Mouse (Mus musculus) hindbrain, embryonic 14.5 days (tissue): ENCODE results near the gene Zbtb32. TPM values are rescaled to one million over a fixed set of nuclear protein-coding genes. Genes with fewer than 3 reads are reported as not detected.

Experiments used
- ATAC-seq: fragments of 200-750 bp; cut with Nextera tagmentation; 2 replicates; pipeline ENCODE4 v1.8.0; 2017; ENCODE audit warnings: moderate number of reproducible peaks, mild to moderate bottlenecking, moderate TSS enrichment, moderate library complexity; ENCODE audit not compliant: low FRiP score
- DNase-seq: peaks from one replicate; pipeline ENCODE4 v3.0.0-alpha.2; 2015; ENCODE audit warnings: low spot score
- H3K27ac ChIP-seq: fragments of 300-500 bp; sonication (generic); 2 replicates; pipeline ENCODE4 v1.5.1; 2014; ENCODE audit warnings: mild to moderate bottlenecking, moderate library complexity
- H3K27me3 ChIP-seq: fragments of 300-500 bp; sonication (generic); 2 replicates; pipeline ENCODE4 v1.6.1; 2014; ENCODE audit warnings: mild to moderate bottlenecking, low read length, mixed read lengths; ENCODE audit not compliant: control insufficient read depth, insufficient read depth
- H3K36me3 ChIP-seq: fragments of 300-500 bp; sonication (generic); replicated peaks from 2 replicates; pipeline ENCODE4 v1.6.1; 2014; ENCODE audit not compliant: control insufficient read depth, insufficient read depth
- H3K4me1 ChIP-seq: fragments of 300-500 bp; sonication (generic); replicated peaks from 2 replicates; pipeline ENCODE4 v1.6.1; 2014; ENCODE audit warnings: antibody characterized with exemption, low read length, mixed read lengths; ENCODE audit not compliant: control insufficient read depth, insufficient read depth
- H3K4me2 ChIP-seq: fragments of 300-500 bp; sonication (generic); replicated peaks from 2 replicates; pipeline ENCODE4 v1.6.1; 2014; ENCODE audit warnings: mild to moderate bottlenecking, moderate library complexity
- H3K4me3 ChIP-seq: fragments of 300-500 bp; sonication (generic); replicated peaks from 2 replicates; pipeline ENCODE4 v1.5.1; 2014; ENCODE audit warnings: mild to moderate bottlenecking, low read length
- H3K9ac ChIP-seq: fragments of 300-500 bp; sonication (generic); 2 replicates; pipeline ENCODE4 v1.6.1; 2014
- H3K9me3 ChIP-seq: fragments of 300-500 bp; sonication (generic); 2 replicates; pipeline ENCODE4 v1.6.1; 2016; ENCODE audit warnings: low read length; ENCODE audit not compliant: control insufficient read depth
- WGBS: fragments of 180-500 bp; shearing (Covaris S2); extraction: QIAGEN DNeasy Blood & Tissue Kit; methylation state at CpG from one replicate; pipeline ENCODE4 v1.1.7; 2014; 5-methylcytosine and 5-hydroxymethylcytosine counted together
- polyA plus RNA-seq: library from polyadenylated mRNA; unstranded; fragments of >200 nt; fragmentation: Nextera tagmentation; extraction: Ambion mirVana; gene quantifications from 2 replicates; pipeline ENCODE4 v1.2.1, GENCODE M21; 2014

Gene Zbtb32
- polyA plus RNA-seq, 1 experiment from 2014 or later = 0.35 TPM

DNA sequence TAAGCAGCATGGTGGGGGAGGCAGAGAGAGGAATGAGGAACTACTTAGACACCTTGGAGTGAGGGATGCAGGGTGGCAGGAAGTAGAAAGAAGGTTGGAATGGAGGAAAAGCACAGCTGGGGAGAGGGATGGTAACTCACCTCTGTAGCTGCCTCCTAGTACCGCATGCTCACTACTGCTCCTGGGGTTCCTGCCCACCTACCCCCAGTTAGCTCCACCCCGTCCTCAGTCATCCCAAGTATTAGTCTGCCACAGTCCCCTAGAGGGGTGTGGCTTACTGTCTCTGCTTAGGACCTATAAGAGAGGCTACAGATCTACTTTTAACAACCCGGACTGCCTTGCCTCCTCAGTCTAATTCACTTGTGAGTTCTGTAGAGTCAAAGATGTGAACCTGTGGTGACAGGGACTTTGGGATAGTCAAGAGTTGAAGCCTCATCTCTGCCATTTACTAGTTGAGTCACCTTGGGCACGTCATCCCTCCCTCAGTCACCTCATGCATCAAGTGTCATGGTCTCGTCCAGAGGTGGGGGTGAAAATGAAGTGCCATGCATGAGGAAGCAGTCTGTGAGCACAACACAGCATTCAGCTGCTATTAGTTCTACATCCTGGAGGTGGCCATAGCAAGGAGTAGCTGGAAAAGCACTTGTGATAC lies 5.8 kb downstream of the Zbtb32 start:
- DNase-seq (no peak), ATAC-seq (no peak)
- H3K36me3 ChIP-seq = no peaks in the 10 kb centered on the region
- H3K4me3 ChIP-seq = no peak overlapping the region
- H3K27me3 ChIP-seq = no peaks in the 10 kb centered on the region
- no peaks in the 10 kb centered on the region for H3K9me3 ChIP-seq
- no peak overlapping the region for H3K4me2 ChIP-seq
- H3K9ac ChIP-seq = no peak overlapping the region
- 58% methylated on average over 5 of the region's 5 CpGs for WGBS
- H3K27ac ChIP-seq = no peak overlapping the region
- no peaks in the 10 kb centered on the region; the same call in 1 of the 2 replicates for H3K4me1 ChIP-seq

DNA sequence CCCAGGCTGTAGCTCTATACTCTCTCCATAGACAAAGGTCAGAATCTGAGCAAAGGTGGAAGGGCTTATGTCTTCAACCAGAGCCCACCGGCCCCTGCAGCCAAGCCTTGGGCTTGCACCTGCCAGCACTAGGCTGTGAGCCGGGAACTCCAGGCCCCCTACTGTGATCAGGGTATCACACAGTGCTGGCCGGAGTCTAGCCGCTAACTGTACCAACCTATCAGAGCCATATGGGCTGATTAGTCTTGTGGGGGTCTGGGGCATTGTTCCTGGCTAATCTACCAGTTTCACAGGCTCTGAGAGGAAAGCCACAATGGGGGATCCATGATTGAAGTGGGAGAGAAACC lies 7.1 kb downstream of the Zbtb32 start:
- no peak overlapping the region for H3K4me3 ChIP-seq
- H3K4me2 ChIP-seq = no peak overlapping the region
- H3K27ac ChIP-seq = no peak overlapping the region
- ATAC-seq (no peak), DNase-seq (no peak)
- WGBS = 32% methylated on average over 4 of the region's 4 CpGs
- no peak overlapping the region for H3K9ac ChIP-seq
- H3K9me3 ChIP-seq = no peaks in the 10 kb centered on the region
- H3K4me1 ChIP-seq = peaks cover 9% of the 10 kb centered on the region
- peaks cover 3% of the 10 kb centered on the region; the same call in 1 of the 2 replicates for H3K36me3 ChIP-seq
- no peaks in the 10 kb centered on the region for H3K27me3 ChIP-seq

DNA sequence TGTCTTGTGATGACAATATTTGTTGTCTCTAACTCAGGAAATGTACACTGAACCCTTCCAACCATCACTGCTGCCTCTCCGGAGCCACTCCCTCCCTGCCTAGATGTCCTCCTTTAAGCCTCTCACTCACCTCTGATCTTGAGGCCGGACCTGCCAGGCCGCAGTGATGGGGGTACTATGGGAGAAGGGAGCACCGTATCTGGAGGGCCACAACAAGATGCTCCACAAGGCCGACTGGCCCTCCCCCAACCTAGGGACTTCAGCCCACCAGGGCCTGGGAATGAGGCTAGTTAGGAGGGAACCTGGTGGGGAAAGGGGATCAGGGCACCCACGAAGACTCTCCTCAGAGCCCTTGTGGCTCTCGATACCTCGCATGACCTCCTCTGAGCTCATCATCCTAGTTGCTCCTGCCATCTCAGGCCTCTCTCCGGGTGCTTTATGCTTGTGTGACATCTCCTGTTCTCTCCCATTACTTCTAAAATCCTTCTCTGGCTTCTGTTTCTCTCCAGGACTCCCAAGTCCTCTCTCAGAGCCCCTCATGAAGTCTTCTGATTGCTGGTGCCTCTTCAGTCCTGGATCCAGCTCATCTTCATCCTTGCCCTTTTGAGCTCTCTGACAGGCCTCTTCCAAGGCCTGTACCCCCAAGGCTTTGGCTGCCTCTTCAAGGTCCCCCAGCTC lies 7.6 kb downstream of the Zbtb32 start:
- Histone ChIP-seq H3K27ac (no peak overlapping the region), H3K4me1 (peaks cover 10% of the 10 kb centered on the region), H3K36me3 (peaks cover 8% of the 10 kb centered on the region), H3K4me3 (no peak overlapping the region), H3K4me2 (no peak overlapping the region), H3K9me3 (no peaks in the 10 kb centered on the region), H3K9ac (no peak overlapping the region), H3K27me3 (no peaks in the 10 kb centered on the region)
- 85% methylated on average over 9 of the region's 9 CpGs for WGBS
- no peak for DNase-seq
- no peak for ATAC-seq

DNA sequence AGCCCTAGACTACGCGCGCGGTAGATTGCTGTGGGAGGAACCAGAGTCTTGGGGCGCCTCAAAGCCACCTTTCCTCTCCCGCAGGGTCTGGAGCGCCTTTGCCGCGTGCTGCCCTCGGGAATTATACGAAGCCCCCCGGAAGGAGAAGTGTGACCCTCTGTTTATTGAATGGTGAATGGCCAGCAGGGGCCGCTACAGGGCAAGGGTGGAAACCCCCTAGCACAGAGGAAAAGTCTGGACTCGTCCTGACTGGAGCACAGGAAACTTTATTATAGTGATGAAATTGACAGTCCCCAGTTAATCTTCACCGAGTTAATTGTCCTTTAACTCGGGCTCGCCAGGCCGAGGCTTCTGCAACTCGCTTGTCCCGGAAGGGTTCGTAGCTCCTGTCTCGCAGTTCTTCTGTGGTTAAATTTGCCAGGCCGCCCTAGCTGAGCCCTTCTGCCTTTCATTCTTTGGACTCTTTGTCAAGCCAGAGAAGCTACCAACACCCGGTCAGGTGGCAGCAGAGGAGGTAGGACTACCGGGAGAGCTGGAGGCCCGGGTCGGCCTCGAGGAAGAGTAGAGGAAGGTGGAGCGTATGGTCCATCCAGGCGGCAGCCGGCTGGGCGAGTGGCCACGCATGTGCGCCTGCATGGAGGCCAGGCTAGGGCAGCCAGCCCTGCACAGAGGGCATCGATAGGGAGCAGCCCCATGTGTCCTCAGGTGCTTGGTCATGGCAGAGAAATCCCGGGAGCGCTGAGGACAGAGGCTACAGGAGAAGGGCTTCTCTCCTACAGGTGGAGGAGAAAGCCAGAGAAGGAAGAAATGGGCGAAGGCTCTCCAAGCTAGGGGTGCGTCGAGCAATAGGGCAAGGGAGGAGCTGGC lies 9.0 kb downstream of the Zbtb32 start:
- Histone ChIP-seq H3K4me1 (peaks cover 10% of the 10 kb centered on the region), H3K9me3 (no peaks in the 10 kb centered on the region), H3K36me3 (peaks cover 22% of the 10 kb centered on the region), H3K4me2 (peak overlapping the region; percentile 57), H3K27me3 (no peaks in the 10 kb centered on the region), H3K27ac (peak overlapping the region; percentile 94), H3K4me3 (peak overlapping the region; percentile 85), H3K9ac (peak overlapping the region; percentile 98)
- ATAC-seq (peak; percentile 56), DNase-seq (peak; percentile 88)
- WGBS = 31% methylated on average over 39 of the region's 40 CpGs

DNA sequence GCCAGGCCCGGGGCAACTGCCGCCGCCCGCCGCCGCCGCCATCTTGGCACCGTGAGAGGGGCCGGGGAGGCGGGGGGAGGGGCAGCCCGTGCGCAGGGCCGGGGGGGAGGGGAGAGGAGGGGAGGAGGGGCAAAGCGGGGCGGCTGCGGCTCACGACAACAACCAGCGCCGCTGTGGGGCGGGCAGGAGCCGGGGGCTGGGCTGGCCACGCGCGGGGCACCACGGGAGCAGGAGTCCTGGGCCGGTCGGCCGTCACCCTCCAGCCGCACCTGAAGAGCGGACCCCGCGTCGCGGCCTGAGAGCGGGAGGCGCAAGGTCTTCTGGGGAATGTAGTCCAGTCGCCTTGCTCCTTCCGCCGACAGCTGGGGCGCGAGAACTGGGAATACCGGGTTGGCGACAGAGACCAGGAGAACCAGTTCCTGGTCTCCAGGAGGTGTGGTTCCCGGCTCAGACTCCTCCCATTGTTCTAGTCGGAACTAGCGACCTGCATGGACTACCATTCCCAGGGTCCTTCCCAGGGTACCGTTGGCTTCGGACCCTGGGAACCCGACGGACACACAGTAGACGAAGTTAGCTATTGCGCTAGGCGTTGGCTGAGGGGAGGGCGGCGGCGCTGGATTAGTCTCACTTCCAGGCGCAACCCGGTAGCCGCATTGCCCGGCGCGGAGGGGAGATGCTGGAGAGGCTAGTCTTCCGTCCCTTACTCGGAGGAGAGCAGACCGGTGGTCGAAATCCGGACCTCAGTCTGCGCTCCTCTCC lies 9.9 kb downstream of the Zbtb32 start, which contains the start of gene Kmt2b:
Gene Kmt2b (minus strand): TSS at position 51 of the 759 bp plus-strand sequence.
- Histone ChIP-seq H3K9me3 (no peaks in the 10 kb centered on the region), H3K4me1 (peaks cover 10% of the 10 kb centered on the region), H3K36me3 (peaks cover 30% of the 10 kb centered on the region), H3K27me3 (no peaks in the 10 kb centered on the region), H3K27ac (peak within 1 kb of the TSS; percentile 94), H3K4me3 (peak within 1 kb of the TSS; percentile 85), H3K4me2 (peak within 1 kb of the TSS; percentile 93), H3K9ac (peak within 1 kb of the TSS; percentile 98)
- WGBS = under 1% methylated on average over 57 of the region's 68 CpGs
- peak; percentile 95 for ATAC-seq
- DNase-seq = peak; percentile 93

DNA sequence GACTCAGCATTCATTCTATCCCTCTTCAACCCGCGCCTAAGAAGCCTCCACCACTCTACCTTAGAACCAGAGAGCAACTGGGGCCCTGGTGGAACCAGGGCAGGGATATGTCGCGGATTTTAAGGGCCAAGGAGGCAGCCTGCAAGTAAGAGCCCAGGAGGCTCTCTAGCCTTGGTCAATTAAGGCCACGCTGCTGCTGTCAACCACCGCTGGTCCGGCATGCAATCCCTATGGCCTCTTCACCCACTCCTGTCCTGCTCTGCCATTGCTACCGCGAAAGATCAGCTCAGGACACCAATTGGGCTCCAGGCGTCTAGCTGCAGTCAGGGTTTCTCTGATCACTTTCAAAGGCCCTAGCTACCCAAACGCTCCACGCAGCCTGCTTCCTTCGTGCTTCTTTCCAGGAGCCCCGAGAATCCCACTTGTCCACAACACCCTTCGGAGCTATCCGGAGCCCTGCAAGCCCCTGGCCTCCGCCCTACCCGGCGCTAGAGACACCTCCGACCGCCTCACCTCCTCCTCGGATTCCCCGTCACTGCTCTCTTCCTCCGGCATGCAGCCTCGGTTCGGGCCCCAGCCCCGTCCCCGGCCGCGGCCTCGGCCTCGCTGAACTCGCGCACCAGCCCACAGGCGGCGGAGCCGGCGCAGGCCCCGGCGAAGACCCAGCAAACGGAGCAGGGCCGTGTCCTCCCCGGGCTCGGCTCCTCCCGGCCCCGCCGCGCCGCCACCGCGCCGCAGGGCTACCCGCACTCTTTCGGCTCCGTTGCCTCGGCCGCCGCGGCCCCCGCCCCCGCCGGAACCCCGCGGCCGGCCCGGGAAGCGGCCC lies 10.7 kb downstream of the Zbtb32 start:
- ATAC-seq (peak; percentile 38), DNase-seq (peak; percentile 29)
- Histone ChIP-seq H3K27ac (peak overlapping the region; percentile 94), H3K4me3 (peak overlapping the region; percentile 85), H3K4me1 (peaks cover 10% of the 10 kb centered on the region), H3K4me2 (peak overlapping the region; percentile 93), H3K9ac (peak overlapping the region; percentile 98), H3K36me3 (peaks cover 38% of the 10 kb centered on the region), H3K9me3 (no peaks in the 10 kb centered on the region), H3K27me3 (no peaks in the 10 kb centered on the region)
- 1% methylated on average over 53 of the region's 67 CpGs for WGBS

DNA sequence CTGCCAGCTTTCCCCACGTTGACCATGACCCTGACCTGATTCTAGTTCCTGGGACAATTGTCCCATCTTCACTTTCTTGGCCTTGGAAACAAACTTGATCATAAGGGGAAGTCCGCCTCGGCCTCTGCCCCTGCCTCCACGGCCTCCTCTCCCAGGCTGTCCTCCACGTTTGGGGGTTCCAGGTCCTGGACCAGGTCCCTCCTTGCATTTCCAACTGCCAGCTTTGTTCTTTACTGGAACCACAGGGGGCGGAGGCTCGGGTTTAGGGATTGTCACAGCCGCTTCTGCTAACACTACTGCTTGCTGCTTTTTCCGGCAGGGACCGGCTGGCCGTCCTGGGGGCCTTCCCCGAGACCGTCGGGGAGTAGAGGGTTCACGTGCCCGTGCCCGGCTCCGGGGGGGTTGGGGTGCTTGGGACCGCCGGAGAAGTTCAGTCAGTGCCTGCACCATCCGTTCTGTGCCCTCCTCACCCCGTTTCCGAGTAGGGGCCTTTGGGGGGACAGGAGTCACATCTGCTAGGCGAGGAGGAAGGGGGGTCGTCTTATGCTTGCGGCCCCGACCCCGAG lies 12.2 kb downstream of the Zbtb32 start:
- H3K9me3 ChIP-seq = no peaks in the 10 kb centered on the region
- H3K4me1 ChIP-seq = peaks cover 10% of the 10 kb centered on the region
- no peak for ATAC-seq
- no peaks in the 10 kb centered on the region for H3K27me3 ChIP-seq
- H3K27ac ChIP-seq = no peak overlapping the region
- H3K9ac ChIP-seq = peak overlapping the region; percentile 98; the same call in 1 of the 2 replicates
- WGBS = 91% methylated on average over 28 of the region's 28 CpGs
- H3K36me3 ChIP-seq = peaks cover 53% of the 10 kb centered on the region
- no peak for DNase-seq
- H3K4me3 ChIP-seq = peak overlapping the region; percentile 85
- H3K4me2 ChIP-seq = peak overlapping the region; percentile 93

DNA sequence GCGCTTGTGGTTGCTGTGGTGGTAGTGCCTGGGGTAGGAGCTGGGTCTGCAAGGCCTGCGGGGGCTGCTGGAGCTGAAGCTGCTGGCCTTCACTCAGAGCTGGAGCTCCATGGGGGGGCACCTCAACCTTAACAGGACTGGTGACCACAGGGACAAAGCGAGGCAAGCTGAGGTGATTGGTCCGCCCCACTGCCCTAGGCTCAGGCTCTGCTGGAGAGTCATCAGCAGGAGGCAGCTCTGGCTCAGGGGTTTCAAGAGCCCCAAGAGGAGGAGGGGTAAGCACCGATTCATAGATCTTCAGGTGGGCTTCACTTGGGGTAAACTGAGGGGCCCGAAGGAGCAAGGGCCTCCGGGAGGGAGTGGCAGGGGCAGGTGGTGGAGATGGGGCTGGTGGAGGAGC lies 13.5 kb downstream of the Zbtb32 start:
- no peak overlapping the region for H3K4me2 ChIP-seq
- H3K9ac ChIP-seq = no peak overlapping the region
- no peak for ATAC-seq
- peaks cover 10% of the 10 kb centered on the region for H3K4me1 ChIP-seq
- no peaks in the 10 kb centered on the region for H3K27me3 ChIP-seq
- peaks cover 67% of the 10 kb centered on the region for H3K36me3 ChIP-seq
- WGBS = 94% methylated on average over 7 of the region's 7 CpGs
- DNase-seq = no peak
- no peak overlapping the region for H3K27ac ChIP-seq
- H3K4me3 ChIP-seq = no peak overlapping the region
- H3K9me3 ChIP-seq = no peaks in the 10 kb centered on the region
